In the genomic region with DNA sequence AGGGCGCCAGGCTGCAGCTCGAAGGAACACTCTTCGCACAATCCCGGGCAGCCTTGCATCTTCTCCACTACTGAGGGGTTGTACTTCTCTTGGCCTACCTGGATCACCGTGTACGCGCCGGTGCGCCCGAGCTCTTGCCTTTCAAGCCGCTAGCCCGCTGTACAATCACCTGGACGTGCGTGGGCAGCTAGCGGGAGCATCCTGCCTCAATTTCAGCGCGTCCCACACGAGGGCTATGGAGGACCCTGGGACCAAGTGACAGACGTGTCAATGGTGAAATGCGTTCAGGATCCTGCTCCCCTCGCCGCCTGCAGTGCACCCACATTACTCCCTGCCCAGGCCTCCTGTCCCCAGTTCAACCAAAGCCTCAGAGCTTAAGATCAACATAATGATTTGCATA, we compare ENCODE assay signal across 24 mouse cellular contexts.
DNase-seq lines count a peak whose midpoint lies in the region; ATAC-seq and TF ChIP-seq lines count a peak whose summit lies in the region.
"Had no signal": no experiment of that assay in that cellular context is flagged by ENCODE, and none has a peak within 500 bp of the region (broad histone marks: within the 10 kb centered on the region; RNA-seq: fewer than 3 reads in every experiment).

No protein-coding gene starts in this region.

- H3K36me3 ChIP-seq in heart, embryonic 11.5 days (ENCODE audit: control insufficient read depth, insufficient read depth, low read length), result no peaks in the 10 kb centered on the region
- no peaks in the 10 kb centered on the region for H3K36me3 ChIP-seq in ES-Bruce4 (ENCODE audit: control insufficient read depth, insufficient read depth, low read length, poor library complexity, severe bottlenecking)
- H3K36me3 ChIP-seq: embryonic facial prominence, embryonic 15.5 days; forebrain, embryonic 10.5 days; heart, embryonic 10.5 days; heart, embryonic 15.5 days; hindbrain, embryonic 13.5 days had no signal

- peak; percentile 72 for DNase-seq in heart, adult 11 months
- peak; percentile 50 for DNase-seq in ZHBTc4 (ENCODE audit: low read depth, low spot score)
- DNase-seq in left cerebral cortex, adult 9 months (ENCODE audit: low spot score in 2 of 2), result no peak
- no peak for DNase-seq in embryo, embryonic 10.5 days (ENCODE audit: low spot score)
- DNase-seq: adrenal gland, adult 2 months; adrenal gland, postnatal 25 days; cerebellum, adult 2 months; cerebellum, postnatal 10 days; embryo, embryonic 11 days; gastrocnemius, adult 2 months; gastrocnemius, postnatal 25 days; heart, adult 18-20 months; heart, postnatal 14 days had no signal

- no peak overlapping the region for H3K9ac ChIP-seq in heart, embryonic 11.5 days (ENCODE audit: low read depth, low read length)
- no peak overlapping the region for H3K9ac ChIP-seq in ES-Bruce4 (ENCODE audit: low read depth, poor library complexity, severe bottlenecking)
- H3K9ac ChIP-seq: embryonic facial prominence, embryonic 15.5 days; heart, embryonic 15.5 days; hindbrain, embryonic 13.5 days had no signal

- 84% methylated on average over 22 of the region's 22 CpGs for WGBS in heart, embryonic 11.5 days (ENCODE audit: insufficient replicate concordance)

- H3K4me1 ChIP-seq in heart, embryonic 11.5 days (ENCODE audit: control insufficient read depth, insufficient read depth, low read length), result no peaks in the 10 kb centered on the region
- H3K4me1 ChIP-seq in ES-Bruce4 (ENCODE audit: control insufficient read depth, insufficient read depth, low read length), result no peaks in the 10 kb centered on the region
- H3K4me1 ChIP-seq: embryonic facial prominence, embryonic 15.5 days; forebrain, embryonic 10.5 days; heart, embryonic 10.5 days; heart, embryonic 15.5 days; hindbrain, embryonic 13.5 days had no signal

- no peak for TF ChIP-seq EP300 in ES-Bruce4 (IDR thresholded peaks at IDR 0.05; ENCODE audit: insufficient read depth, low read depth, low read length)

- no peak for TF ChIP-seq POLR2A in ES-Bruce4 (IDR thresholded peaks at IDR 0.05; ENCODE audit: insufficient read depth, low read length)

- H3K4me3 ChIP-seq in heart, embryonic 11.5 days (ENCODE audit: low read depth, low read length), result no peak overlapping the region
- peak overlapping the region; percentile 5; the same call in 1 of the 2 replicates for H3K4me3 ChIP-seq in ES-Bruce4 (ENCODE audit: low read depth, low read length)
- H3K4me3 ChIP-seq: embryonic facial prominence, embryonic 15.5 days; erythroblast, embryonic 14.5 days; forebrain, embryonic 10.5 days; gastrocnemius, adult 2 months; heart, embryonic 10.5 days; heart, embryonic 15.5 days; hindbrain, embryonic 13.5 days had no signal

- no peak overlapping the region for H3K27ac ChIP-seq in heart, embryonic 11.5 days (ENCODE audit: low read depth, low read length)
- H3K27ac ChIP-seq in ES-Bruce4 (ENCODE audit: insufficient read depth, low read length), result no peak overlapping the region
- H3K27ac ChIP-seq: embryonic facial prominence, embryonic 15.5 days; forebrain, embryonic 10.5 days; gastrocnemius, adult 2 months; heart, embryonic 10.5 days; heart, embryonic 15.5 days; hindbrain, embryonic 13.5 days; hindbrain, postnatal 0 days had no signal

- ATAC-seq in heart, embryonic 11.5 days (replicated peaks; ENCODE audit: insufficient number of reproducible peaks, low FRiP score, low TSS enrichment), result no peak
- no peak for ATAC-seq in monocyte, adult 5-6 weeks (replicated peaks; ENCODE audit: insufficient number of reproducible peaks, low FRiP score, low TSS enrichment, poor library complexity, severe bottlenecking)
- ATAC-seq: forebrain, embryonic 14.5 days; hindbrain, postnatal 0 days had no signal

- H3K9me3 ChIP-seq in heart, embryonic 11.5 days (replicated peaks; ENCODE audit: control insufficient read depth, low read length), result no peaks in the 10 kb centered on the region
- no peaks in the 10 kb centered on the region for H3K9me3 ChIP-seq in ES-Bruce4 (replicated peaks; ENCODE audit: control insufficient read depth, insufficient read depth, low read length, poor library complexity, severe bottlenecking)
- H3K9me3 ChIP-seq: embryonic facial prominence, embryonic 15.5 days; heart, embryonic 10.5 days; heart, embryonic 15.5 days; hindbrain, embryonic 13.5 days had no signal

- no peak overlapping the region for H3K4me2 ChIP-seq in heart, embryonic 11.5 days
- H3K4me2 ChIP-seq: embryonic facial prominence, embryonic 15.5 days; heart, embryonic 15.5 days; hindbrain, embryonic 13.5 days had no signal

- TF ChIP-seq CTCF in ES-Bruce4 (IDR thresholded peaks at IDR 0.05; ENCODE audit: low read depth, low read length), result no peak

- no peaks in the 10 kb centered on the region for H3K27me3 ChIP-seq in heart, embryonic 11.5 days (ENCODE audit: control insufficient read depth, insufficient read depth, low read length)
- no peaks in the 10 kb centered on the region for H3K27me3 ChIP-seq in ES-Bruce4 (ENCODE audit: control insufficient read depth, insufficient read depth, low read length, poor library complexity, severe bottlenecking)
- H3K27me3 ChIP-seq: embryonic facial prominence, embryonic 15.5 days; heart, embryonic 15.5 days; hindbrain, embryonic 13.5 days had no signal

Comparison
In these comparisons a context has a peak if more than half of its experiments do, and no peak if none do; other contexts are left out.
1. DNase-seq: peak in heart, adult 11 months (single experiment) and ZHBTc4 (single experiment); none in left cerebral cortex, adult 9 months (0 of 2) and embryo, embryonic 10.5 days (single experiment).